Mouse (Mus musculus) hindbrain, embryonic 16.5 days (tissue): Measurements from ENCODE around the gene Slc5a12. TPM values are rescaled to one million over a fixed set of nuclear protein-coding genes. Genes with fewer than 3 reads are reported as not detected.

Experiments used
- ATAC-seq: fragments of 200-750 bp; cut with Nextera tagmentation; 2 replicates; pipeline ENCODE4 v1.8.0; 2017; ENCODE audit warnings: moderate TSS enrichment, moderate library complexity
- H3K27ac ChIP-seq: fragments of 300-500 bp; sonication (generic); 2 replicates; pipeline ENCODE4 v1.5.1; 2014; ENCODE audit warnings: low read depth, mild to moderate bottlenecking, control low read depth, low read length, moderate library complexity
- H3K27me3 ChIP-seq: fragments of 300-500 bp; sonication (generic); replicated peaks from 2 replicates; pipeline ENCODE4 v1.6.1; 2014; ENCODE audit warnings: low read length; ENCODE audit not compliant: control insufficient read depth, insufficient read depth
- H3K36me3 ChIP-seq: fragments of 300-500 bp; sonication (generic); 2 replicates; pipeline ENCODE4 v1.6.1; 2014; ENCODE audit warnings: mild to moderate bottlenecking, low read length, moderate library complexity, mixed read lengths; ENCODE audit not compliant: control insufficient read depth, insufficient read depth
- H3K4me1 ChIP-seq: fragments of 300-500 bp; sonication (generic); 2 replicates; pipeline ENCODE4 v1.6.1; 2014; ENCODE audit warnings: low read depth, low read length; ENCODE audit not compliant: control insufficient read depth, insufficient read depth
- H3K4me2 ChIP-seq: fragments of 300-500 bp; sonication (generic); 2 replicates; pipeline ENCODE4 v1.6.1; 2014; ENCODE audit warnings: mild to moderate bottlenecking, low read length, control low read depth, moderate library complexity
- H3K4me3 ChIP-seq: fragments of 300-500 bp; sonication (generic); 2 replicates; pipeline ENCODE4 v1.5.1; 2014; ENCODE audit warnings: mild to moderate bottlenecking, low read length, control low read depth, moderate library complexity
- H3K9ac ChIP-seq: fragments of 300-500 bp; sonication (generic); 2 replicates; pipeline ENCODE4 v1.6.1; 2014; ENCODE audit warnings: low read depth, mild to moderate bottlenecking, control low read depth, low read length, moderate library complexity
- H3K9me3 ChIP-seq: fragments of 300-500 bp; sonication (generic); 2 replicates; pipeline ENCODE4 v1.6.1; 2014; ENCODE audit warnings: mild to moderate bottlenecking, low read length, moderate library complexity; ENCODE audit not compliant: control insufficient read depth
- WGBS: fragments of 180-500 bp; shearing (Covaris S2); extraction: QIAGEN DNeasy Blood & Tissue Kit; methylation state at CpG from one replicate; pipeline ENCODE4 v1.1.7; 2014; 5-methylcytosine and 5-hydroxymethylcytosine counted together
- polyA plus RNA-seq: library from polyadenylated mRNA; unstranded; fragments of >200 nt; fragmentation: Nextera tagmentation; extraction: Ambion mirVana; gene quantifications from 2 replicates; pipeline ENCODE4 v1.2.1, GENCODE M21; 2015

Gene Slc5a12
- not detected in 2 replicates for polyA plus RNA-seq

DNA sequence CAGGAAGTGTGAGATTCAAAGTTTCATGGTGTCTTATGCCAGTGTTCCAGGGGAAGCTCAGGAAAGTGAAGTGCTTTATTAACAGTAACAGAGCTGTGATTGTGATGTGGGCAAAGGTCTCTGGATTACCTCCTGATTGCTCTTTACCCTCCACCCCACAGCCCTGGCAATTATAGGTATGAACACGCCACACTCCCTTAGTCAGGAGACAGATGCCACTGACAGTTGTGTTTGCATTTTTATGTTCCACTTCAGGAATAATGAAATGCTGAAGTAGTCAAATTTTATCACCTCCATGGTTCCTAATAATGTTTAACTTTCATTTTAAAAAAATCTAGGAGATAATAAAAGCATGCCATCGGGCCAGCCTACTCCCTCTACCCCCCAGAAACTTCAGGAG, at the start of gene Slc5a12:
Gene Slc5a12 (plus strand): TSS at position 367 of the 400 bp plus-strand sequence.
- H3K27ac ChIP-seq = no peak within 1 kb of the TSS
- no peak within 1 kb of the TSS for H3K4me3 ChIP-seq
- H3K36me3 ChIP-seq = no peaks in the 10 kb centered on the region
- no peak for ATAC-seq
- H3K4me1 ChIP-seq = no peaks in the 10 kb centered on the region
- H3K4me2 ChIP-seq = no peak within 1 kb of the TSS
- H3K9ac ChIP-seq = no peak within 1 kb of the TSS
- 79% methylated on average over 2 of the region's 2 CpGs for WGBS
- no peaks in the 10 kb centered on the region for H3K9me3 ChIP-seq
- H3K27me3 ChIP-seq = no peaks in the 10 kb centered on the region

DNA sequence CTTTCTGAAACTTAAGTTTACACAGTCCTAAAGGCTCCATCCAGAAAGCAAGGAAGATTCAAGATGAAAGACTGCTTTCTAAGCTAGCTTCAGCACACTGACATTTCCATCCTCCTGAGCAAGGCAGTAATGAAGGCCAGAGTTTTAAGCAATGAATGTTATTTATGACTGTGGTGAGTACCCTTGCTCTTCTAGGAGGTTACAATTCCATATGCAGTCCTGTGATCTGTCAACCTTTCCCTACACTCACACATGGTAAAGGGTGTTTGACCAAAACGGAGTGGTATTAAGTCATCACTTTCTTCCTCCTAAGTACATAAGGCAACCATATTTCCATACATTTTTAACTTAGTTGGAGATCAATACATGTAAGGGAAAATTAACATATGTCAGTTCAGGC, 41.0 kb upstream of the Slc5a12 start:
- Histone ChIP-seq H3K36me3 (no peaks in the 10 kb centered on the region), H3K27ac (no peak overlapping the region), H3K27me3 (no peaks in the 10 kb centered on the region), H3K9me3 (no peaks in the 10 kb centered on the region), H3K4me1 (no peaks in the 10 kb centered on the region), H3K9ac (no peak overlapping the region), H3K4me3 (no peak overlapping the region), H3K4me2 (no peak overlapping the region)
- ATAC-seq = no peak
- WGBS = 90% methylated on average over 1 of the region's 1 CpGs

DNA sequence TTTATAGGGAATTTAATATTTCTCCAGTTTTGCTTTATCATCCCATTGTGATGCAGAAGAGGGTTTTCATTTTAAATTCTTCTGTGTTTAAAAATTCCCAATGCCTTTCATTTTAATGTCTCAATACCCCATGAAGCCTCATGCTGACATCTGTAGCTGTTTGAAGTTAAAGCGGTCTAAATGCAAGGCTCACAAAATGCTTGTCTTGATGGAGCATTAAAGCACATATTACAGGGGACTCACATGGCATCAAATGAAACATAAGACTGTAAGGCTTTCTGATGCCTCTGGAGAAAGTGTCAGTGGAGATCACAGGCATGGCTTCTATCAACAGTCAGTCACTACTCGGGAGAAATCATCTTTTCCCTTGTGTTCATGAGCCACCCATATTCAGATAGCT, 34.5 kb upstream of the Slc5a12 start:
- H3K9me3 ChIP-seq = no peaks in the 10 kb centered on the region
- no peak overlapping the region for H3K27ac ChIP-seq
- no peaks in the 10 kb centered on the region for H3K36me3 ChIP-seq
- H3K4me1 ChIP-seq = no peaks in the 10 kb centered on the region
- no peak for ATAC-seq
- no peak overlapping the region for H3K4me2 ChIP-seq
- no peaks in the 10 kb centered on the region for H3K27me3 ChIP-seq
- 80% methylated on average over 2 of the region's 2 CpGs for WGBS
- H3K9ac ChIP-seq = no peak overlapping the region
- H3K4me3 ChIP-seq = no peak overlapping the region

DNA sequence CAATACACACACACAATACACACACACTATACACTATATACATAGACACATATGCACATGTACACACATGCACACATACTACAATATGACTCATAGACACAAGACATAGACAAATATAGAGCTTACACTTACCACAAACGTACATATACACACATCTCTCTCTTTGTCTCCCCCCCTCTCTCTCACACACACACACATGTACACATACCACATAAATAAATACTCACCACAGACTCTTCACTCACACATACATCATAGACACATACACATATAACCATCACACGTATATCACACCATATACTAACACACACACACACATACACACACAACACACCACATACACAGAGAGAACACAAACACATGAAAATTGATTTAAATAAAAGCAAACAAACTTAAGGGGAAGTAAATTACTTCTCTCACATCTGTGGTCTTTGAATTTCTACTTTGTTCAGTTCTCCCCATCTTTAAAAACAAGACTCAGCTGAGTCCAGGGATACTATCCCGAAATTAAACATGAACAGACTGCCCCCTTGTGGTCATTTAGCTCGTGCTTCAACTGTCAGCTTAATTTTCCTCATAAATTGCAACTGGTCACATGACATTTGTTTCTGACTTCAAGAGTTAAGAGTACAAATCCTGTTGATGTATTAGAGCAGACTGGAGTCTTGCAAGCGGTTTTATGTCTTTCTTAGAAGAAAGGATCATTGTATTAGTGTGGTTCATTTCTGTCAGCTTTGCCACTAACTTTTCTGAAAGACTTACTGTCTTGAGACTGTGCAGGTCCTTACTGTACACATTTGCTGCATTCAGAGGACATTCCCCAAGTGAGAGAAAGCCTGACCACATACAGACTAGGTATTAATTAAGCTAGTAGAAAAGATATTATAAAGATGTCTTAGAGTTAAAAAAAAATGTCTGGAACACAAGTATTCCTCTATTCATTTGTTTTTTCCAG, 32.1 kb upstream of the Slc5a12 start:
- Histone ChIP-seq H3K27me3 (no peaks in the 10 kb centered on the region), H3K4me1 (no peaks in the 10 kb centered on the region), H3K4me3 (no peak overlapping the region), H3K9me3 (no peaks in the 10 kb centered on the region), H3K4me2 (no peak overlapping the region), H3K27ac (no peak overlapping the region), H3K36me3 (no peaks in the 10 kb centered on the region), H3K9ac (no peak overlapping the region)
- ATAC-seq = peak; percentile 92
- WGBS = 37% methylated on average over 5 of the region's 5 CpGs

DNA sequence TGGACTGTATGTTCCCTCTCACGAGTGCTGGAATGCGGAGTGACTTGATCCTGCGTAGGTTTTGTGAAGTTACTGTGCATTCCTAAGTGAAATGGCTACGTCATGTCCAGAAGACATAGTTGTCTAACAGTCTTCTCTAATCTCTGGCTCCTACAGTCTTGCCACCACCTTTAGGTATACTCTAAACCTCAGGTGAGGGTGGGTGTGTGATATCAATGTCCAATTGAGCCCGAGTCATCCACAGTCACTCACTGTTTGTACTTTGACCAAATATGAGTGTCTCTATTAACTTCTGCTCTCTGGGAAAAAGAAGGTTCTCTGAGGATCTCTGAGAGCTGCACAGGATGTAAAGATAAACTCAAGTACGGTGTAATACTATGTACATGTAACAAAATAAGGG, 10.4 kb upstream of the Slc5a12 start:
- no peaks in the 10 kb centered on the region for H3K27me3 ChIP-seq
- no peak overlapping the region for H3K4me3 ChIP-seq
- H3K4me1 ChIP-seq = no peaks in the 10 kb centered on the region
- no peaks in the 10 kb centered on the region for H3K36me3 ChIP-seq
- no peaks in the 10 kb centered on the region for H3K9me3 ChIP-seq
- no peak overlapping the region for H3K9ac ChIP-seq
- no peak overlapping the region for H3K4me2 ChIP-seq
- no peak overlapping the region for H3K27ac ChIP-seq
- no peak for ATAC-seq
- WGBS = 89% methylated on average over 6 of the region's 6 CpGs

DNA sequence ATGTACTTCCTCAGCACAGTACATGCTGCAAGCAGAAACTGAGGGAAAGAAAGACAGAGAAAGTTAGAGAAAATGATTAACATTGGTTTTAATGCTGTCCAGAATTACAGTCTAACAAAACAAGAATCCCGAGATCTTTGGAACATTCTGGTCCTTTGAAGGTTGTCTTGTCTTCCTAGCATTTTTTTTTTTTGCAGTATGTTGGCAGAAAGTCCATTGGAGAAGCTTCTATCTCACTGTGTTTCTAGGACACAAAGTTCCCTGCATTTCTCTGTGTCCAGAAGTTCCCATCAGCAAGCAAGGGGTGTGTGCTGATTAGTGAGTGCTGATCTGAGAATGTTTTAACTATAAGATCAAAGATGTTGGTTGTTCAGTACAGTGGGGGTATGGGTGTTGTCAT, 7.1 kb upstream of the Slc5a12 start:
- Histone ChIP-seq H3K27me3 (no peaks in the 10 kb centered on the region), H3K9me3 (no peaks in the 10 kb centered on the region), H3K4me2 (no peak overlapping the region), H3K4me1 (no peaks in the 10 kb centered on the region), H3K36me3 (no peaks in the 10 kb centered on the region), H3K27ac (no peak overlapping the region), H3K9ac (no peak overlapping the region), H3K4me3 (no peak overlapping the region)
- 85% methylated on average over 1 of the region's 1 CpGs for WGBS
- ATAC-seq = no peak

DNA sequence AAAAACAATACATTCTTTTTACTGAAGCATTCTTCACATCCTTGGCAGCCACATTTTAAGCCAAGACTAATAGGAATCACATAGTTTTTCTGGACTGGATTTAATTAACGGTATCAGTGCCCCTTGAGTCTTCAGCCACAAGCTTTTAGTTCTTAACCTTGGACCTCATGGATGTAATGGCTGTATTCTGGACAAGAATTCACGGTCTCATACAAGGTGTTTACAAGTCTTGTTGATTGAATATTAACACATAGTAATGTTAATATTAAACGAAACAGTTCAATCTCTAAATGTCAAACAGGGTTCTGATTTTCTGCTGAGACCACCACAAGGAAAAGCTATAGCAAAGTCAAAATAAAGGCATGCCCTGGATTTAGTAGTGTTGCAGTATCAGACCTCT, 4.8 kb upstream of the Slc5a12 start:
- Histone ChIP-seq H3K4me3 (no peak overlapping the region), H3K4me1 (no peaks in the 10 kb centered on the region), H3K4me2 (no peak overlapping the region), H3K9ac (no peak overlapping the region), H3K27me3 (no peaks in the 10 kb centered on the region), H3K9me3 (no peaks in the 10 kb centered on the region), H3K27ac (no peak overlapping the region), H3K36me3 (no peaks in the 10 kb centered on the region)
- no peak for ATAC-seq
- whole genome bisulfite sequencing = 83% methylated on average over 3 of the region's 3 CpGs

DNA sequence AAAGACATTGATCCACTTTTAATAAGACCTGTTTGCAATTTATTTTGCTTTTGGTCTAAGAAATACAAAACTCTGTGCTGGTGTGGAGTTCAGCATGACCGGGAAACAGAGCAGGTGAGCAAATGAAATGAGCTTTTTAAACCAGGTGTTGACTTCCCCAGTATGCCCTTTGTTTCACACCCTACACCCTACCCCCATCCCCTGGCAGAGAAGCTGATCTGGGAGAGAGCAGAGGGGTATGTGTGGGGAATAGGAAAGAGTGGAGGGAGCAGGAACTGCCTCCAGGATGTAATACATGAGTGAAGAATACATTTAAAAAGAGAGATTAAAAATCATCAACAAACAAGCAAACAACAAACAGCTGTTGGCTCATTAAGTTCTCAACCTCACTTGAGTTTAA, 47.3 kb downstream of the Slc5a12 start:
- H3K27me3 ChIP-seq = no peaks in the 10 kb centered on the region
- no peak overlapping the region for H3K9ac ChIP-seq
- H3K36me3 ChIP-seq = no peaks in the 10 kb centered on the region
- ATAC-seq = no peak
- no peak overlapping the region for H3K4me3 ChIP-seq
- no peaks in the 10 kb centered on the region for H3K4me1 ChIP-seq
- H3K9me3 ChIP-seq = no peaks in the 10 kb centered on the region
- H3K4me2 ChIP-seq = no peak overlapping the region
- H3K27ac ChIP-seq = no peak overlapping the region
- 69% methylated on average over 1 of the region's 1 CpGs for WGBS

DNA sequence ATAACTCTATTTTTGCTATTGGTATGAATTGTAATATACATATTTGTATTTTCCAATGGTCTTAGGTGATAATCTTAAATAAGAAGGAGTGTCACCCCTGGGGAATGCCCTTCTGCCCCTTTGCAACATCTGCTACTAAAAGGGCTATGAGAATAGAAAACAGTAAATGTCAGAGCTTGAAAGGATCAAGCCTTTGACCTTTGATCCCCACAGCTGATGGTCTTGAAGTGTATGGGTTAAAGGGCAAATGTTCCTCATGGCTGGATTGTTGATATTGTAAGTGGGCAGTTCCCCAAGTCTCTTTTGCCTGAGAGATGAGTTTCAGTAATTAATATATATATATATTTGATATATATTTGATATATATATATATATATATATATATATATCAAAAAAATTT, 47.7 kb downstream of the Slc5a12 start:
- Histone ChIP-seq H3K9ac (no peak overlapping the region), H3K27ac (no peak overlapping the region), H3K9me3 (no peaks in the 10 kb centered on the region), H3K36me3 (no peaks in the 10 kb centered on the region), H3K4me3 (no peak overlapping the region), H3K27me3 (no peaks in the 10 kb centered on the region), H3K4me1 (no peaks in the 10 kb centered on the region), H3K4me2 (no peak overlapping the region)
- no peak for ATAC-seq
